Mouse (Mus musculus): Measurements from ENCODE around the gene Tmem254c.
"Not testable (repeated sequence)": the region's sequence is repeated elsewhere in the genome, so short reads cannot be mapped to it uniquely, and the experiment has no call there.

Gene Tmem254c

DNA sequence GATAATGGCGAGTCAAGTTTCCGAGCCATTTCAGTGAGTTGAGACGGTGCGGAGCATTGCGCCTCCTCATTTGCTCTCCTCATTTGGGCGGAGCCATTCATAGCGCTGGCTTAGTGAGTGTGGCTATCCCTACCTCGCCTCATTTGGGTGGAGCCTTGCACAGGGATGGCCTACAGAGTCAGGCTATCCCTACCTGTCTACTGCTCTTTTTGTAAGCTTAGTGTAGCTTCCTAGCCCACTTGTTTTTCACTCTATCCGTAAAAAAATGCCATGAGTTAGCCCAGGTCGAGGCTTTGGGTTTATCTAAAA lies at the start of gene Tmem254c:
Gene Tmem254c (minus strand): TSS at position 31 of the 309 bp plus-strand sequence.
- not testable (repeated sequence) for DNase-seq

DNA sequence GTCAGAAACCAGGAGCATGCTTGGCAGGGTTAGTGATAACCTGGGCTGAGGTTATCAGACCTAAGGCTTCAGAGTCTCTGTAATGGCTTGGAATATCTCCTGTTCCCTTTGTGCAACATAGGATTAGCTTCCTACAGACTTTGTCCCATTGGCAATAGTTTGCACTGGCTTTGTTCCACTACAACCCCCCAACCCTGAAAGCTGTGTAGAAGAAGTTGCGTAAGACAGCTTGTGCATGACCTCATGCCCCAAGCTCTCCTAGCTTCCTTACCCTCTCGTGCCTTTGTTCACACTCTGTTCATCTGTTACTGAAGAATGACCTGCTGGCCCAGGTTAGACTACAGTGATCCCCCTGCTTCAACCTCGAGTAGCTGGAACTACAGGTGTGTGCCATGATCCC lies 30.5 kb upstream of the Tmem254c start:
- DNase-seq, result not testable (repeated sequence)

DNA sequence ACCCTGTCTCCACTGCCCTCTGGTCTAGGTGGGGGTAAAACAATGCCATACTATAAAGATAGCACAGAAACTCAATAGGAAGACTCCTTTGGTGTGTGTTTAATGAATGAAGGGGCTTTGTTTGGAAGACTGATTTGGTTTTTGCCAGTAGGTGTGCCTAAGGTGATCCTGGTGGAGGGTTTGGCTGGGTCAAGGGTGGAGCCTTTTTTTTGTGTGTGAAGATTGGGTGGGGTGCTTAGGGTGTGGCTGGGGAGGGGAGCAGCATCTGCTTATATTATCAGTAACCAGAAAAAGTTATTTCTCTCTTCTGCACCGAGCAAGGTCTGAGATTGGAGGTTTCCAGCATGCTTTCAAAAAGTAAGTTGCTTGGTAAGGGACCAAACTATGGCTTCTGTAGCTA lies 14.8 kb upstream of the Tmem254c start, which contains the start of gene Cphx3:
Gene Cphx3 (plus strand): TSS at position 301 of the 400 bp plus-strand sequence.
- DNase-seq, result not testable (repeated sequence)

DNA sequence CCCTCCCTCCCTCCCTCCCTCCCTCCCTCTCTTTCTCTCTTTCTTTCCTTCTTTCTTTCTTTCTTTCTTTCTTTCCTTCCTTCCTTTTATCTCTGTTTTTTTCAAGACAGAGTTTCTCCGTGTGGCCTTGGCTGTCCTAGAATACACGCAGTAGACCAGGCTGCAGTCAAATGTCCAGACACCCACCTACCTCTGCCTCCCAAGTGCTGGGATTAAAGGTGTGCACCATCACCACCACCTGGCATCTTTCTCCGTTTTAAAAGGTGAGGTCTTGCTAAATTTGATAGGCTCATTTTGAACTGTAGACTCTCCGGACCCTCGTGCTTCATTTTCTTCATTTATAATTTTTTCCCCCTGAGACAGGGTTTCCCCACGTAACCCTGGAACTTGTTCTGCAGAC lies 14.1 kb upstream of the Tmem254c start, which contains the start of gene Cphx2:
Gene Cphx2 (plus strand): TSS at position 301 of the 400 bp plus-strand sequence.
- DNase-seq, result not testable (repeated sequence)

DNA sequence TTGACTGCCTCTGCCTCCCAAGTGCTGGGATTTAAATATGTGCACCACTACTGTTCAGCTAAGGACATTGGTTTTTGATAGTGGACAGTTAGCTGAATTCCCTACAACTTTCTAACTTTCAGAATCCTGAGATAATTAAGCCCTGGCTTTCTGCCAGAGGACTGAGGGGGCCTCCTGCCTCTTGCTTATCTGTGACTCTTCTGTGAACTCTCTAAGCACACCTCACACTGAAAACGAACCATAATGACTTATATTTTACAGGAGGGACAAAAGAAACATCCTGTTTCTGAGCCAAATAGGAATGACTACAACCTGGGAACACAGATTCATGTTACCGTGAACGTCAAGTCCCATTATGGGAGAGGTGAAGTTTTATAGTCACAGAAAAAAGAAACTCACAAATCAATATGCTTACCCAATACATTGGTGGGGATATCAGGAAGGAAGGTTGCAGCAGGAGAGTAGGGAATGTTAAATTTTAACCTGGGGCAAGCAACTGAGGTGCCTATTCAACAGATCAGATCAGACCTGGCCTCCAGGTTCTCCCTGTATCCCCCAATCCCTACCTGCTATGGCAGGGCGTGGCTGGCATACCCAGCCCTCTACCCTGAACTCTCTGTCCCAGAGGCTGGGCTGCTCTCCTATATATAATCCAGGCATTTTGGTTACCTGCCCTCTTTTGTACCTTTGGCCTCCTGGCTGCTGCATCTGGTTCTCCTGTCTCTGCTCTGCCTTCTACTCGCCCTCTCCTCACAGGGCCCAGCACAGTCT lies 9.7 kb upstream of the Tmem254c start:
- DNase-seq, result not testable (repeated sequence)

DNA sequence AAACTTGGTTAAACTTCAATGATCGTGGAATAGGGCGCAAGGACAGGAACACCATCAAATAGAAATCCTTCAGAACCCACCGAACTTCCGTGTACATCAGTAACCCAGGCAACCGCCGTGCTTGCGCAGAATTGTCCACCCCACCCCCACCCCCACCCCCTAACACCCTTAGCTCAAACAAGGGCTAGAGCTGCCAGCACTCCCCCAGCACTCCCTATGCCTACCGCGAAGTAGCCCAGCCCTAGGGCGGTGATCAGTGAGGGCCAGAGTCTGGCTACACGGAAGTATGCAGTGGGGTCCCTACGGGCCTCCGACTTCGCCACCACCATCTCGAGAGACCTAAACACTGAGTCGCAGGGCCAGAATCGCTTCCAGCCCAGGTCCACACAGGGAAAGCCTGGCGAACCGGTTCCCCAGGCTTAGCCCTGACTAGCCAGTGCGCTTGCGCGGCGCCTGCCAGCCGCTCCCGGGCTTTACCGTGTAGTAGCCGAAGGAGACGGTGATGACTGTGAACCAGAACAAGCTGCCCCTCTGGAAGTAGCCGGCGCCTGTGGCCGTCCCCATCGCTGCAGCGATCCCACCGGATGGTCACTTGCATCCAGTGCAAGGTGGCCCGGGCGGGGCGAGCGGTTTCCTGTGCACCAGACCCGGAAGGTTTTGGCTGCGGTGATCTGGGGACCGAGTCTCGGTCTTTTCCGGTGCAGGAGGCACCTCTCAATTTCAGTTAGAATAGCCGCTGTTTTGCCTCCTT lies 406 bp downstream of the Tmem254c start:
- DNase-seq, result not testable (repeated sequence)

DNA sequence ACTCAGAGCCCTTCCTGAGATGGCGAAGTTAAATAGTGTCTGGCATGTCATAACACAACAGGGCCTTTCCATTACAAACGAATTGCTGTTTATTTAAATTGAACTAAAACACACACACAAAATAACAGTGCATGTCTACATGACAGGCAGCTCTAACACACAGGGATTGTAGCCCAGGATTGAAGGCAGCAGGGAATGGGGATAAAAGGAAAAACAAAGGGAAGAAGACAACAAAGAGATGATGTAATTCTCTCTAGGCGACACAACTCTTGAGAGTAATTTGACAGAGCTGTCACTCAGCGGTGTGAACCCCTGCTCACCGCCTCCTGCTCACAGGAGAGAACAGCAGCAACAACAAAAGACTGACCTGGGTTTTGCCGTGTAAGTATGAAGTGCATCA lies 7.8 kb downstream of the Tmem254c start:
- DNase-seq, result not testable (repeated sequence)

DNA sequence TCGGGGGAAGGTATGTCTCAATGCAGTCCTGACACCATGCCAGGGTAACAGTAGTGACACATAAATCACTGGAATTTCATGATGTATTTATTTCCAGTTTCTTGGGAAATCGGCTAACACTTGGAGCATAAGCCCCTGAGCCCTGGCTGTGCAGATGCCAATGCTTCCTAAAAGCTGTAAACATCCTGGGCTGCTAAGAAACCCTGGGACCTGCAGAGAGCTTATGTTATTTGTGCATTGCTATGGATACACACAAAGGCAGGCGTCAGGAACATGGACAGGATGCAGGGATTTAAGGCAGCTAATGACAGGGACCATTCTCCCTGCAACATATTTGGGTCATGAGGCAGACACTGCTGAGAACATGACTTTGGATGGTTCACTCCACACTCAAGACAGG lies 9.0 kb downstream of the Tmem254c start:
- not testable (repeated sequence) for DNase-seq

DNA sequence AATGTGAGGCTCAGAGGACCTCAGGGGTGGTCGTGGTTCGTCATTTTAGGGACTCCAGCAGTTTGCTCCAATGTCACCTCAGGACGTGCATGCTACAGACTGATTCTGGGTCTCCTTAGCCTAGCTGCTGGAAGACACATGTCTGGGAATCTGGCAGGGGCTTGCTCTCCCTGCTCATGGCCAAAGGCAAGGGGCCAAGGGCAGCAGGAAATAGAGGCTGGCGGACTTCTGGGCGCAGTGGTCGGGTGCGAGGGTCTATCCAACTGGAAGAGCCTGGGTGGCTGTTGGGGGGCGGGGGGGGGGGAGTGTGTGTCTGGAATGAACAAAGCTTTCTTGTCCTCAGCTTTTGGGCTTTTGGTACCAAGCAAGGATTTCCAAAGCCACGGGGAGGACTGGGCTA lies 18.4 kb downstream of the Tmem254c start:
- not testable (repeated sequence) for DNase-seq

DNA sequence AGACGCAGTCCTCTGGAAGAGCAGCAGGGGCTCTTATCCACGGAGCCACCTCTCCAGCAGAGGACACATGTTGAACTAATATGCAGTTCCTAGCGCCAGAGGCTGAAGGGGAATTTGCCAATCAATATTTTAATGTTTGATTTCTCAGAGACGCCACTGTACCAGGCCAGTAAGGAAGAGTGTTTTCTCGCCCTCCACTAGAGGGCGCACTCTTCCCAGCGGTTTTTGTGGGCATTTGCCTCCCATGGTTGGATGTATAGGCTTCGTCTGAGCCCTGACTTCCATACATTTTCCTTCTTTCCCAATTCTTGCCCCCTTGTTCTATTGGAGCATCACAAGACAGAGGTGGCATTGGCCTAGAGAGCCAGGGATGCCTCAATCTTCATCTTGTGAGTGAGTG lies 20.1 kb downstream of the Tmem254c start:
- not testable (repeated sequence) for DNase-seq

DNA sequence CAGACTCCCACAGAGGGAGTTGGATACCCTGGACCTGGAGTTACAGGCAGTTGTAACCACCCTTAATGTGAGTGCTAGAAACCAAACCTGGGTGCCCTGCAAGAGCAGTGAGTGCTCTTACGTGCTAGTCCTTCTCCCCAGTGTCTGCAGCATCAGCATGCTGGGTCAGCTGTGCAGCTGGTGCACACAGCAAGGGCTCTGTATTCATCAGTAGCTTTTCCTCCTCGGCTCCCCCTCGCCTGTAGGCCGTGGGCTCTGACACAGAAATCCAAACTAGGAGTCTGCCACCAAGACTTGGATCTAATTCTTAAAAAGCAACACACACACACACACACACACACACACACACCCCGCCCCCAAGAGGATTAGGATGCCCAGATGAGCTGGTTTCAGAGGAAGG lies 22.1 kb downstream of the Tmem254c start:
- DNase-seq, result not testable (repeated sequence)

DNA sequence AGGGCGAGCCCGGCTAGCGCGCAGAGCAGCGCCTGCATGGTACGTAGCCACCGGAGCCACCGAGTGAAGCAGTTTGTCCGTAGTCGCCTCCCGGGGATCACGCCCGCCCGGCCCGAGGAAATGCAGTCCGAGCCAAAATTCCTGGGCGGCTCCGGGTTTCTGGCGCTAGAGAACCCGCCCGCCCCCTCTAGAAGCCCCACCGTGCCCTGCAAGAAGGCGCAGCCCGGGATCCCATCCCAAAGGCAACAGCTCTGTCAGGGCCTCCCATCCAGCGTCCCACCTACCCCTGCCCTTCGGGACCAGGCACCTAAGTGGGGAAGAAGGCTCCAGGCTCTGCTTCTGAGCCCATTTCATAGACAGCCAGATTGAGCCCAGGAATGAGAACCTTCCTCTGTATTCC lies 24.5 kb downstream of the Tmem254c start, which contains the start of gene Gm9780:
Gene Gm9780 (minus strand): TSS at position 101 of the 400 bp plus-strand sequence.
- DNase-seq, result not testable (repeated sequence)

DNA sequence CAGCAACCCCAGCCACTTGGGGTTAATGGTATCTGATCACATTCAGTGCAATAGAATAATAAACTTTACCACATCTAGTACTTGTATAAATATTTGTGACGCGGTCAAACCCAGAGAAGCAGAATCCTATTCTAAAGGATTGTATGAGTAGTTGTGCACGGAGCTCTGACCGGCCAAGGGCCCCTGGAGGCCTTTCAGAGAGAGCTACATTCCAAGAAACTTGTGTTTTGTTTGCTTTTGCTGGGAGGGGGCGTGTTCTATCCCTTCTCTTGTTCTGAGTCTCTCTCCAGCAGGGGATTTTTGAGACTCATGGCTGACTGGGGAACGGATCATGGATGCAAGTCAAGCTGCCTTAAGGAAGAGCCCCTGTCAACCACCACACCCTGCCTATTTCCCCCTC lies 31.7 kb downstream of the Tmem254c start:
- DNase-seq, result not testable (repeated sequence)

DNA sequence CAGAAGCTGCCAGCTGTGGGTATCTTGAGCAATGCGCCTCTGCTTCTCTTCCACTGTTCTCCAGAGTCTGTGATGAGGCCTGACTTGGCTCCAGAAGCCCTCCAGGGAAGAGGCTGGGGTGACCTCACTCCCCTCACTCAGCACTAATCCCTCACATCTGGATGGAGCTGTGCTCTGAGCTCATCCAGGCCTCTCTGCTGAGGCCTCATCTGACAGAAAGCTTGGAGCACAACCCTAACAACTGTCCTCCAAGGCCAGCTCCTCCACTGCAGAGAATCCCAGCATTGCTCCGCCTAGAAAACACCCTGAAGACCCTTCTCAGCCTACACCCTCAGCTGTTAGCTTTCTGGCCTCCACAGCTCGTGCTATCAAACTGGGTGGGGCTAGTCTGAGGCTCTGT lies 32.8 kb downstream of the Tmem254c start:
- not testable (repeated sequence) for DNase-seq

DNA sequence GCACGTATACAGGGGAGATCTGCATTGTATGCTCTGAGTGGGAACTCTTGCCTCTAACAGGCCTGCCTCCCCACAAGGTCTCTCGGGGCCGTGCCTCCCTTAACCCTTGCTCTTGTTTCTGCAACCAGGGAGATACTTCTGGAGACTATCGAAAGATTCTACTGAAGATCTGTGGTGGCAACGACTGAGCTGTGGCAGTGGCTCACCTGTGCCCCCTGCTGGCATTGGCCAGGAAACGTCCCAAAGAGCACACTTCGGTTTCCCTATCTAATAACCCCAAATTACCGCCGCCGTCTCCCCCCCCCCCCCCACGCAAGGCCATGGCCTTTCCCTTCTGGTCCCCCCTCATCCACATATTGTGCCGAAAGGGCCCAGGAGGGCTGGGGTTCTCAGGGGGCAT lies 41.5 kb downstream of the Tmem254c start:
- DNase-seq, result not testable (repeated sequence)

DNA sequence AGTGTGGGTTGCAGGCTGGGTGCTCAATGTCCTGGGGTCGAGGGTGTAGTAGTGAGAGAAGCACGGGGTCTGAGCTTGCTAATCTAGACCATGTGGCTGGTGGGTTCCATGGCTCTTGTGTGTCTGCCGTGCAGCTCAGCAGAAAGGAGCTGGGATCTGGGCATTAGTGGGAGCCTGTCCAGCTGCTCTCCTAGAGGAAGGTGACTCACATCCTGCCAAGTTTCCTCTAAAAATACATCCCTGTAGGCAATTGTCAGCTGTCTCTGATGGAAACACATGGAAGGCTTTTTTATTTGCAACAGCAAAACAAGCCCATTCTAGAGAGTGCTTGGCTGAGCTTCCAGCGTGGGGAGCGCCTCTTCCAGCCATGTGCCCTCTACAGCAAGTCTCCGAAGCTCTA lies 44.3 kb downstream of the Tmem254c start:
- not testable (repeated sequence) for DNase-seq

DNA sequence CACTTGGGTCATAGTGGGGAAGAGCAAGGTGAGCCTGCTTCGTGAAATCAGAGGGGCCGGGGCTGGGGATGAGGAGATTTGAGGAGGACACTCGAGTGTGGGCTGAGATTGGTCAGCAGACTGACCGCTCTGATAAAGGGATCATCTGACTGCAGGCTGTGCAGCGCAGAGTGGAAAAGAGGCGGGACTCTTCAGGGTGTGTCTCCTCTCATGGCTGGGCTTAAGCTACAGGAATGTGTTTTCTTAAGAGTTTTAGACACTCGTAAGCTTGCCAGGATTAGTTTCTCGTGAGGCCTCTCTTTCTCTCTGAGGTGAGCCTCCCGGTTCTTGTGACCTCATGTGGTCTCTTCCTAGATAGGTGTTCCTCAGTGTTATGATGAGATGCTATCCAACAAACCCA lies 45.6 kb downstream of the Tmem254c start:
- not testable (repeated sequence) for DNase-seq

DNA sequence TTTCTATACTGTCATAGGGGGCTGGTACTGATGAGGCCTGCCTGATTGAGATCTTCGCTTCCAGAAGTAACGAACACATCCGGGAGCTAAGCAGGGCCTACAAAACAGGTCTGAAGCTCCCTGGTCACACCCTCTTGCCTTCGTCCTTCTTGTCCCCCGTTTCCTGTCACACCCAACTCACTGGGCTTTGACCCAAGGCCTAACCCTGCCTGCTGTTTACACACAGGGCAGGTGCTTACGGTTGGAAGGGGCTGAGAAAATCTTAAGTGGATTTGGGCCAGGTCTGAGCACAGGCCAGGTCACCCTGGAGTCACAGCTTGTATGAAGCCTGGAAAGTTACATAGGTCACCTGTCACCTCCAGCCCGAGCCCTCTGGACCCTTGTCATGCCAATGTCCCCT lies 50.7 kb downstream of the Tmem254c start:
- DNase-seq, result not testable (repeated sequence)
